Mouse (Mus musculus) cerebellum, adult 18-20 months (tissue): ENCODE data around the gene Ccnd3.

Source experiments
- DNase-seq, 2 experiments: peaks; one replicate each; pipeline ENCODE4 v3.0.0; 2021

Gene Ccnd3

GRCm38 (mm10) chr17:47516232-47516631, 11.4 kb downstream of the Ccnd3 start:
- no peak for DNase-seq

DNA sequence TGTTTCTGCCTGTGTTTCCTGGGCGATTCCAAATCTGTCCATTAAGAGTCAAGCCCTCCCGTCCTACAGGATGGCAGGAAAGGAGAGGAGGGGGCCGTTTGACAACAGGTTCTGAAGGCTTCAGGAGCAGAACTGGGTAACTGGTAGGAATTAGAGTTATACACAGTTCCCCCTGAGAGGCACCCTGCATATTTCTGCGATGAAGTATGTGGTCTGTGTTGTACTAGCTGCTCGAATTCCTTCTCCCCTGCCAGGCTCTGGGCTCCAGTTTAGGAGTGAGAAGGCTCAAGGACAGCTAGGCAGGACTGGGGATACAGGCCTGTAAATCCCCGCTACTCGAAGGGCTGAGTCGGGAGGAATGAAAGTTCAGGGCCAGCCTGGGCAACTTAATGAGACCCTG, 13.4 kb downstream of the Ccnd3 start:
- DNase-seq, result no peak

DNA sequence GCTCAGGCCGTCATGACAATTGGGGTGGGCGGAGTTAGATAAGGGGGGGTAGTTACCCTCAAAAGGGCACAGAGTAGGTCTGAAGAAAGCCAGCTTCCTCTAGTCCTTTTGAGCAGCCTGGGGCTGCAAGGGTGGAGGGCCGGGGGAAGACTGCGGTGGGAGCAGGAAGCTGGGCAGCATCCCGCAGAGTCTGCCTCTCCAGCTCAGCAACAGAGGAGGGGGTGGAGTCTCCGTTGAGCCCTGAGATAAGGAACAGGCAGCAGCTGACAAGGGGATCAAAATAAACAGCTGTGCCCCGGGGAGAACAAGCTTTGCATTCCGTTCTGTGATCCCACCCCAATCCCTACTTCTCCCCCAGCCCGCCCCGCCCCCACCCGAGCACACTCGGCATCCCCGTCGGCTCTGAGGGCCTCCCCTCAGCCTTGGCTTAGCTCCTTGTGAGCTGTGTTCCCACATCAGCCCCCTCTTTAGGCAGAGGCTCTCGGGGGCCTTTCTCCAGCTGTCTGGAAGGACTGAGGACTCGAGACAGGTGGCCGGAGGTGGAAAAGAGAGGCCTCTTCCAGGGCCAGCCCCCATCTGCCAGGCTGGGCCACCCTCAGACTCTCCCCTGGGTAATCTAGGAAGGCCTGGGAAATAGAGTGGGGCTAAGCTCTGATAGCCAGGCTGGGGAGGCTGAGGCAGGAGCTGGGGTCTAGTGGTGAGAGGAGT, 16.9 kb downstream of the Ccnd3 start:
- DNase-seq, result no peak

- DNase-seq, result no peak
Measured at GRCm38 (mm10) chr17:47522536-47522935, 17.7 kb downstream of the Ccnd3 start.

- DNase-seq, result no peak
Measured at GRCm38 (mm10) chr17:47523211-47523682, 18.4 kb downstream of the Ccnd3 start.

- DNase-seq, result no peak
Measured at GRCm38 (mm10) chr17:47524055-47524454, 19.2 kb downstream of the Ccnd3 start.

GRCm38 (mm10) chr17:47524991-47525390, 20.1 kb downstream of the Ccnd3 start:
- DNase-seq, result no peak

DNA sequence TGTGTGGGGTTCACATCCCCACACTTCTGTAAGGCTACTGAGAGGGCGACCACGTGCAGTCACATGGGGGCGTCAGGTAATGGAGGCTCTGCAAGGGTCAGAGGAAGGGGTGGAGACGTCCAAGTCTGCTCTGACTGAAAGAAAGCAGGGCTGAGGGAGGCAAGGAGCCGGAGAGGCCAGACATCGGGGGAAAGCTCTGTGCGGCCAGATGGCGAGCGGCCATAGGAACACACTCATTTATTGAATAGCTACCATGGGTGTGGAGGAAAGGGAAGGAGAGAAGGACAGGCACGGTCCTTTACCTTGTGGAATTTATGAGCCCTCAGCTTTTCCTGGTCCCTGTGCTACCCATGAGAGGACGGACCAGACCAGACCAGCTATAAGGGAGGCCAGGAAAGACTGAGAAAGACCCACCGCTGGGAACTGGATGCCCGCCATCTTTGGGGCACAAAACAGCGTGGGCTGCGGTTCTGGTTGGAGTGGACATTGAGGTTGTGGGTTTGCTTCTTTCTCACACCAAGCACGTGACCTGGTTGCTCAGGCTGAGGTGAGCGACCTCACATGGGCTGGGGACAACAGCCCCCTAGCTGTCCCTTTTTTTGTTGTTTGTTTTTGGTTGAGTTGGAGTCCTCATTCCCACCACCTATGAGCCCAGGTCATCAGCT, 22.1 kb downstream of the Ccnd3 start:
- DNase-seq, result no peak

GRCm38 (mm10) chr17:47527581-47528300, 22.9 kb downstream of the Ccnd3 start:
- DNase-seq, result no peak

- no peak for DNase-seq
Measured at GRCm38 (mm10) chr17:47528919-47529318, 24.1 kb downstream of the Ccnd3 start.

- no peak for DNase-seq
Measured at GRCm38 (mm10) chr17:47529595-47529994, 24.7 kb downstream of the Ccnd3 start.

DNA sequence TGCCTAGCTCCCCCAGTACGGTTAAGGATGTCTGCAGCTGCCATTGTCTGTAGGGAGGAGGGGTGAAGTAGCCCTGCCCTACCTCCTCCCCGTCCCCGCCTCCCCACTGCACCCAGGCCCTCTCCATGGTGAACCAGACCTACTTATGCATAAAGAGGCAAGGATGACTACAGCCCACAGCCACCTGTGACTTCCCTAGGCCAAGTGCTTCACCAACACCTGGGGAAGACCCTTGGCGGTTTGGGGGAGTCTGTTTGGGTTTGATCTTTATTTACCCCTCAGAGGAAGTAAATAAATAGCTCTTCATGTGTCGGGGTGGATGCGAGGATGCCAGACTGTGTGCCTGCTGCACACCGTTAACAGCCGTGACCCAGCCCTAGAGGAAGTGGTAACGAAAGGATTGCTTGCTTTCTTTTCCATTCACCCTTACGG, 26.6 kb downstream of the Ccnd3 start:
- no peak for DNase-seq

DNA sequence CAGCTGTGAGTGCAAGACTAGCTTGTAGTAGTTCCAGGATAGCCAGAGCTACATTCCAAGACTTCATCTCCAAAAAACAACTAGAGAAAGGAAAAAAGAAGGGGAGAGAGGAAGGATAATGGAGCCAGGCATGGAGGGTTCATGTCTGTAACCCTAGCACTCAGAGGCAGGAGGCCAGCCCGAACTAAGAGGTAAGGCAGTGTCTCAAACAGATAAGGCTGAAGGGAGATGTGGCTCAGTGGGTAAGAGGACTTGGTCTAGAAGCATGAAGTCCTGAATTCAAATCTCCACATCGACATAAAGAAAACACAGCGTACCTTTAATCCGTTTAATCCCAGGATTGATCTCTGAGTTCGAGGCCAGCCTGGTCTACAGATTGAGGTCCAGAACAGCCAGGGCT, 27.5 kb downstream of the Ccnd3 start:
- DNase-seq, result no peak

DNA sequence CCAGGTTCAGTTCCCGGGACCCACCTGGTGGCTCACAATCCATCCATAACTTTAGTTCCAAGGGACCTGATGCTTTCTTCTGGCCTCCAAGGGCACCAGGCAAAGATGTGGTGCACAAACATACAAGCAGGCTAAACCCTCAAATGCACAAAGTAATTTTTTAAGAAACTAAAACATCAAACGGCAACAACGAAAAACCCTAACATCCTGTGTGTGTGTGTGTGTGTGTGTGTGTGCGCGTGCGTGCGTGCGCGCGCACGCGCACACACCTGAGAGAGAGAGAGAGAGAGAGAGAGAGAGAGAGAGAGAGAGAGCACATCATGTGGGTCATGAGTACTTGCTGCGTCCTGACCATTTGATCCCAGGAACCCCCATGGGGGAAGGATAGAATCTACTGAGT, 28.8 kb downstream of the Ccnd3 start:
- DNase-seq, result no peak

DNA sequence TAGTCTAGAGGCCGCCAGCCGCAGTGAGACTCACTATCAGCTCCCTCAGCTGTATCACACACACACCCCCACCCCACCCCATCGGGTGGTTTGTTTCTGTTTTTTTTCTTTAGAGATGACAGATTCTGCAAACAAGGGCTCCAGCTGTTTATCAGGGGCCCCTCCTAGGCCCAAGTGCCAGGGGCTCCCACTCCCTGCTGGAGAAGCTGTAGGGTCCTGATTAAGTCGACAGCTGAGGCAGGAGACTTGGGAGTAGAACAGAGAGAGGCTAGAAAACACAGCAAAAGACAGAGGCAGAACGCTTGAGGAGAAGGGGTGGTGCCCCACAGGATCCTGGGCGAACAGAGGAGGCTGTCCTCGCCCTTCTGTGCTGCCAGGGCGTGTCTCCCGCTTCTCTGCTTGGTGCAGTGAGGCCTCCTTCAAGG, 31.0 kb downstream of the Ccnd3 start:
- DNase-seq, result no peak

GRCm38 (mm10) chr17:47538049-47538448, 33.2 kb downstream of the Ccnd3 start:
- no peak for DNase-seq

- DNase-seq, result no peak
Measured at GRCm38 (mm10) chr17:47539128-47539527, 34.3 kb downstream of the Ccnd3 start.

DNA sequence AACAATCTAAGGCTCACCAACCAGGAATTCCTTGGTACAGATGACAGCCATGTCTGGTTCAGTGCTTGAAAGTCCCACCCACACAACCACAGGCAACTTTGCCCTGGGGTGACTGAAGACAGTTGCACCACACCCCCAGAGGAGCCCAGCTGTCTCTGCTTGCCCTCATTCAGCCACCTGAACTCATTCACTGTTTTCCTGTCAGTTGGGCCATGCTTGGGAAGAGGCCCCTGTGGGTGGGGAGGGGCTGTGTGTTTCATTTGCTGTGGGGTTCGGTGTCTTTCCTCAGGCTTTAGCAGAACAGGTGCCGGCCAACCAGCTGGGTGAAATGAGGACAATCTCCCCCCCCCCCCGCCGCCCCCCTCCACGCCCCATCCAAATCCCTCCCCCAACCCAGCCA, 37.2 kb downstream of the Ccnd3 start:
- DNase-seq, result no peak

- no peak for DNase-seq
Measured at GRCm38 (mm10) chr17:47543051-47543650, 38.3 kb downstream of the Ccnd3 start.

- no peak for DNase-seq
Measured at GRCm38 (mm10) chr17:47545154-47545553, 40.3 kb downstream of the Ccnd3 start.

GRCm38 (mm10) chr17:47545861-47546331, 41.0 kb downstream of the Ccnd3 start:
- no peak for DNase-seq

DNA sequence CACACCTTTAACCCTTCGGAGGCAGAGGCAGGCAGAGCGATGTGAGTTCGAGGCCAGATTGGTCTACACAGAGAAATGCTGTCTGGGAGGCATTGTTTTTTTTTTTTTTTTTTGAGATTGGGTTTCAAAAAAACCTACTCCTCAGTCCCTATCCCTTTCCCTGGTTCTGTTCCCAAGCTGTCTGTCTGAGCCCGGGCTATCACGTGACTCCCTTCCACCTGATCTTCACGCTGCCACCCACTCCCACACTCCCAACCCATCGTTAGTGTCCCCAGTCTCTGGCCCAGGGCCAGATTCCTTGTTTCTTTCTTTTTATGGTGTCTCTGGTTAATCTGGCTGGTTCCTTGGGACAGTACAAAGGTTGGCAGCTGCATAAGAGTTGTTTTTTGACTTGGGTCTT, 46.2 kb downstream of the Ccnd3 start:
- DNase-seq, result no peak

DNA sequence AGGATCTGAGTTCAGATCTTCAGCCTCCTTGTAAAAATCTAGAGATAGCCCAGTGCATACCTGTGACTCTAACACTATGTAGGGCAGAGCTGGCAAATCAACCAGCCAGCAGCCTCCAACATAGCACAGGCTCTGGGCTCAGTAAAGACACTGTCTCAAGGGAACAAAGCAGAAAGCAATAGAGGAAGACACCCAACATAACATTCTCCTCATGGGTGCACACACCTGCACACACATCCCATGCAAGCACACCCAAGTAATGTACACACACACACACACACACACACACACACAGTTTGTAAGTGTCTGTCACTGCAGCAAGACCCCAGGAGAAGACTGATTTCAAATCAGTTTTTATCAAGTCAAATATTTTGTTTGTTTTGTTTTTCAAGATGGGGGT, 48.1 kb downstream of the Ccnd3 start:
- DNase-seq, result no peak
